Mouse (Mus musculus) cerebellum, adult 2 months (tissue): ENCODE measurements around the gene Hist1h3c. TPM values are rescaled to one million over a fixed set of nuclear protein-coding genes. Genes with fewer than 3 reads are reported as not detected.
A peak's percentile ranks its signal among the peaks of the same experiment; 100 is the strongest.

ENCODE experiments used
- DNase-seq, 2 experiments: peaks; one replicate each; pipeline ENCODE4 v3.0.0; 2021
- H3K27ac ChIP-seq: fragments of 200-500 bp; 2 replicates; pipeline ENCODE4 v1.5.1; 2012; ENCODE audit warnings: low read length, control low read depth, inconsistent platforms; ENCODE audit not compliant: insufficient read depth
- H3K27me3 ChIP-seq: fragments of 200-500 bp; 2 replicates; pipeline ENCODE4 v1.6.1; 2012; ENCODE audit warnings: inconsistent platforms, mild to moderate bottlenecking, low read length, moderate library complexity; ENCODE audit not compliant: control insufficient read depth, insufficient read depth
- H3K4me1 ChIP-seq: fragments of 200-500 bp; 2 replicates; pipeline ENCODE4 v1.6.1; 2011; ENCODE audit warnings: low read length; ENCODE audit not compliant: control insufficient read depth, insufficient read depth
- H3K4me3 ChIP-seq: fragments of 200-500 bp; replicated peaks from 2 replicates; pipeline ENCODE3; 2011; ENCODE audit warnings: mild to moderate bottlenecking, low read depth, low read length, control low read depth; ENCODE audit not compliant: insufficient read depth
- CTCF ChIP-seq: fragments of 200-500 bp; IDR thresholded peaks from 2 replicates; pipeline ENCODE4 v1.5.1; 2011; ENCODE audit warnings: low read depth, mild to moderate bottlenecking, control low read depth, low read length, moderate library complexity, borderline replicate concordance; ENCODE audit not compliant: insufficient read depth
- POLR2A ChIP-seq: fragments of 200-500 bp; IDR thresholded peaks from 2 replicates; pipeline ENCODE4 v1.6.1; 2011; ENCODE audit warnings: low read length, control low read depth, borderline replicate concordance; ENCODE audit not compliant: insufficient read depth
- WGBS: fragments of 180-500 bp; shearing (Covaris S2); methylation state at CpG from one replicate; pipeline ENCODE4 v1.1.7; 2018; 5-methylcytosine and 5-hydroxymethylcytosine counted together
- polyA plus RNA-seq: library from polyadenylated mRNA; depleted of rRNA; stranded (reverse); fragments of >200 nt; gene quantifications from 2 replicates; pipeline ENCODE4 v1.2.3, GENCODE M21; 2012

The Hist1h3c gene
- polyA plus RNA-seq, 1 experiment, result 0.23 TPM

- Histone ChIP-seq H3K4me3 (peak overlapping the region; percentile 50), H3K27ac (peak overlapping the region; percentile 79), H3K4me1 (no peaks in the 10 kb centered on the region; the same call in 1 of the 2 replicates), H3K27me3 (no peaks in the 10 kb centered on the region)
- 2% methylated on average over 26 of the region's 27 CpGs for WGBS
- DNase-seq, result no peak
- no peak for TF ChIP-seq CTCF
- no peak for TF ChIP-seq POLR2A
These were observed 15.0 kb upstream of the Hist1h3c start for GRCm38 (mm10) chr13:23760240-23760971.

GRCm38 (mm10) chr13:23759916-23760239 lies 14.5 kb upstream of the Hist1h3c start:
- no peaks in the 10 kb centered on the region for H3K27me3 ChIP-seq
- WGBS, result 74% methylated on average over 1 of the region's 1 CpGs
- no peaks in the 10 kb centered on the region; the same call in 1 of the 2 replicates for H3K4me1 ChIP-seq
- no peak for TF ChIP-seq CTCF
- no peak for TF ChIP-seq POLR2A
- no peak overlapping the region for H3K27ac ChIP-seq
- DNase-seq, result no peak
- H3K4me3 ChIP-seq, result no peak overlapping the region

- DNase-seq, result no peak
- no peak for TF ChIP-seq POLR2A
- no peak for TF ChIP-seq CTCF
- Histone ChIP-seq H3K4me3 (no peak overlapping the region), H3K27ac (no peak overlapping the region), H3K4me1 (no peaks in the 10 kb centered on the region; the same call in 1 of the 2 replicates), H3K27me3 (no peaks in the 10 kb centered on the region)
- 80% methylated on average over 3 of the region's 3 CpGs for WGBS
These were observed 13.9 kb upstream of the Hist1h3c start for GRCm38 (mm10) chr13:23759251-23759771.

- Histone ChIP-seq H3K4me3 (no peak overlapping the region), H3K4me1 (no peaks in the 10 kb centered on the region; the same call in 1 of the 2 replicates), H3K27ac (no peak overlapping the region), H3K27me3 (no peaks in the 10 kb centered on the region)
- TF ChIP-seq CTCF (no peak), POLR2A (no peak)
- no peak for DNase-seq
- WGBS, result 24% methylated on average over 3 of the region's 3 CpGs
These were observed 12.5 kb upstream of the Hist1h3c start for GRCm38 (mm10) chr13:23757921-23758320.

- Histone ChIP-seq H3K4me1 (no peaks in the 10 kb centered on the region), H3K27me3 (no peaks in the 10 kb centered on the region), H3K4me3 (peak overlapping the region; percentile 23), H3K27ac (peak overlapping the region; percentile 42)
- TF ChIP-seq CTCF, result no peak
- no peak for TF ChIP-seq POLR2A
- WGBS, result 3% methylated on average over 18 of the region's 23 CpGs
- DNase-seq, result peak in 1 of 2 experiments; percentile 29
These were observed 11.9 kb upstream of the Hist1h3c start for GRCm38 (mm10) chr13:23757211-23757773.

GRCm38 (mm10) chr13:23756790-23757189 lies 11.4 kb upstream of the Hist1h3c start, which contains the start of gene Hist1h4b:
Gene Hist1h4b (plus strand): TSS chr13:23757013.
- H3K27me3 ChIP-seq, result no peaks in the 10 kb centered on the region
- TF ChIP-seq CTCF (no peak), POLR2A (peak; percentile 77; the same call in 1 of the 2 replicates)
- peak within 1 kb of the TSS; percentile 42 for H3K27ac ChIP-seq

GRCm38 (mm10) chr13:23755000-23755399 lies 9.6 kb upstream of the Hist1h3c start:
- Histone ChIP-seq H3K4me1 (no peaks in the 10 kb centered on the region), H3K27ac (no peak overlapping the region), H3K27me3 (no peaks in the 10 kb centered on the region), H3K4me3 (no peak overlapping the region)
- no peak for DNase-seq
- TF ChIP-seq POLR2A (no peak), CTCF (no peak)

More at GRCm38 (mm10) chr13:23756790-23757189, 11.4 kb upstream of the Hist1h3c start, which contains the start of gene Hist1h4b:
- 0% methylated on average over 19 of the region's 22 CpGs for WGBS
- H3K4me3 ChIP-seq, result peak within 1 kb of the TSS; percentile 37
- no peaks in the 10 kb centered on the region for H3K4me1 ChIP-seq
- DNase-seq, result peak; percentile 84 to 90
